Mouse (Mus musculus) embryonic facial prominence, embryonic 10.5 days (tissue): ENCODE data around the gene Brd3. TPM values are rescaled to one million over a fixed set of nuclear protein-coding genes. Genes with fewer than 3 reads are reported as not detected.

Experiments used
- DNase-seq: peaks from one replicate; pipeline ENCODE4 v3.0.0-alpha.2; 2017; ENCODE audit warnings: low spot score
- H3K27ac ChIP-seq: fragments of 300-500 bp; sonication (generic); replicated peaks from 2 replicates; pipeline ENCODE4 v1.5.1; 2016; ENCODE audit warnings: mild to moderate bottlenecking
- H3K27me3 ChIP-seq: fragments of 300-500 bp; sonication (generic); replicated peaks from 2 replicates; pipeline ENCODE4 v1.6.1; 2016; ENCODE audit warnings: low read depth, mild to moderate bottlenecking; ENCODE audit not compliant: poor library complexity, severe bottlenecking
- H3K36me3 ChIP-seq: fragments of 300-500 bp; sonication (generic); replicated peaks from 2 replicates; pipeline ENCODE4 v1.6.1; 2016; ENCODE audit warnings: mild to moderate bottlenecking, moderate library complexity
- H3K4me1 ChIP-seq: fragments of 300-500 bp; sonication (generic); 2 replicates; pipeline ENCODE4 v1.6.1; 2016
- H3K4me3 ChIP-seq: fragments of 300-500 bp; sonication (generic); 2 replicates; pipeline ENCODE4 v1.5.1; 2016; ENCODE audit warnings: mild to moderate bottlenecking, moderate library complexity
- H3K9me3 ChIP-seq: fragments of 300-500 bp; sonication (generic); 2 replicates; pipeline ENCODE4 v1.6.1; 2016; ENCODE audit warnings: mild to moderate bottlenecking
- WGBS: fragments of 180-500 bp; shearing (Covaris S2); methylation state at CpG from one replicate; pipeline ENCODE4 v1.1.7; 2016; 5-methylcytosine and 5-hydroxymethylcytosine counted together
- polyA plus RNA-seq: library from polyadenylated mRNA; unstranded; fragments of >200 nt; fragmentation: Nextera tagmentation; extraction: Ambion mirVana; gene quantifications from 2 replicates; pipeline ENCODE4 v1.2.1, GENCODE M21; 2016

Brd3 gene
- polyA plus RNA-seq, 1 experiment from 2014 or later, result 189 TPM

DNA sequence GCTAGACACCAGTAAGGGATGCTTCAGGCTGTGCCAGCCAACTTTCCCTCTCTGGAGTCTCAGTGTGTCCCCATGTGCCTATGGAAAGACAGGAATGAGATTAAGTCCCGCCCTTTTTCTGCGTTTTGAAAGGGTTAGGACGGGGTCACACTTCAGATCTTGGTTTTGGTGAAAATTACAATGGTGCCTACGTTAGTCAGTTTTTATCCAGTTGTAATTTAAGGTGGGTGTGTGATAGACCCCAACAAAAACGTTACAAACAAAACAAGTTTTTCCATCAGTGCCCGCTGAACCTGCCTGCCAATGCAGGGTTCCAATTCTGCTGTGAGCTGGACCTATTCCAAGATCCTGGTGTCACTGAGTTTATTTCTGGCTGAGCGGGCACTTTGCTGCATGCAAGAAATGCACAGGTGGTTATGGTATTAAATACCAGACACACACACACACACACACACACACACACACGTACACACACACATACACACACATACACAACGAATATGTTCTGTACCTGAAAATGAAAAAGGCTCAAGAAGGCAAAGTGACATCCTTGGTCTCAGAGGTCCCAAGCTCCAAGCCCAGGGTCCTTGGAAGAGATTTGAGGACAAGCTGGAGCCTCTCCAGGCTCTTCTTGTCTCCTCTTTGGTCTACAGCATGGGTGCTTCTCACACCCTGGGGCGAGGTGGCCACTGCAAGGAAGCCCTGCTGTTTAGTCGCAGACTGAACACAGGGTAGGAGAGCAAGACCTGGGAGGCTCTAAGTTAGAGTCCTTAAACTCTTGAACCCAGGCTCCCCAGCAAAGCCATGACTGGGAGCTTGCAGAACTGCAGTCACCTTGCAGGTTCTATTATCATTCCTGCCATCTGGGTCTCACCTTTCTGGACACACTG lies 30.9 kb downstream of the Brd3 start:
- no peak for DNase-seq
- Histone ChIP-seq H3K4me3 (peak overlapping the region; percentile 99), H3K27me3 (no peaks in the 10 kb centered on the region), H3K36me3 (peaks cover 21% of the 10 kb centered on the region), H3K27ac (peak overlapping the region; percentile 98), H3K4me1 (peaks cover 39% of the 10 kb centered on the region), H3K9me3 (no peaks in the 10 kb centered on the region)
- 36% methylated on average over 11 of the region's 11 CpGs for WGBS

DNA sequence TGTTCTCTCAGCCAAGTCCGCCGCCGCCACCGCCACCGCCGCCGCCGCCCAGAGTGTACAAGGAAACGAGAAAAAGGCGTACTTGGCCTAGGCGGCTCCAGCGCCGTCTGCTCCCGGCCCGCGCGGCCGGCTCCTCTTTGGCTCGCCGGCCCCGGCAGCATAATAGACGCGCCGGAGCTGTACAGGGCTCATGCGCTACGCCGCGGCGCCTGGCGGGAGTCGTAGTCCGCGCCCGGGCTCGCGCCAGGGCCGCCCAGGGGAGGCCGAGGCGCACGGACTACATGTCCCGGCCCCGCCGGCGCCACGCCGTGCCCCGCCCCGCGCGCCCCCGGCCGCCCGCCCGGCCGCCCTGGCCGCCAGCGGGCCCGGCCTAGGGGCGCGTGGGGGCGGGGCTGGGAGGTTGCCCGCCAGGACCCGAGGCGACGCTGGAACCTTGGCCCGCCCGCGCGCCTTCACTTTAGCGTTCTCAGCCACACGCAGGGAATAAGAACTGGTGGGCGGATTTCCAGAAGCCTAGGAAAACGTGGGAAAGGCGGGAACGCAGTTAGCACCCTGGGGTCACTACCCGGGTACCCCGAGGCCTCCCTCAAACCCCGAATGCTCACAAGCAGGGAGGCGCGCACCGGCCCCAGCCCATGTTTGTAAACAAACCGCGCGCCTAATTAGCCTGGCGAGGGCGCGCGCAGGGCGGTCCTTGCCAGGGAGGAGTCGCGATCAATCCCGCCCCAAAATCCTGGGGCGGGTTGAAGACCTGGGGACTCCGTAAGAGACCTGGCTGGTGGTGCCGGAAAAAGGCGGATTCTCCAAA lies 31.8 kb downstream of the Brd3 start:
- H3K4me1 ChIP-seq, result peaks cover 47% of the 10 kb centered on the region
- peak; percentile 95 for DNase-seq
- peak overlapping the region; percentile 98 for H3K27ac ChIP-seq
- peaks cover 29% of the 10 kb centered on the region for H3K36me3 ChIP-seq
- H3K27me3 ChIP-seq, result no peaks in the 10 kb centered on the region
- under 1% methylated on average over 96 of the region's 96 CpGs for WGBS
- no peaks in the 10 kb centered on the region for H3K9me3 ChIP-seq
- H3K4me3 ChIP-seq, result peak overlapping the region; percentile 99

DNA sequence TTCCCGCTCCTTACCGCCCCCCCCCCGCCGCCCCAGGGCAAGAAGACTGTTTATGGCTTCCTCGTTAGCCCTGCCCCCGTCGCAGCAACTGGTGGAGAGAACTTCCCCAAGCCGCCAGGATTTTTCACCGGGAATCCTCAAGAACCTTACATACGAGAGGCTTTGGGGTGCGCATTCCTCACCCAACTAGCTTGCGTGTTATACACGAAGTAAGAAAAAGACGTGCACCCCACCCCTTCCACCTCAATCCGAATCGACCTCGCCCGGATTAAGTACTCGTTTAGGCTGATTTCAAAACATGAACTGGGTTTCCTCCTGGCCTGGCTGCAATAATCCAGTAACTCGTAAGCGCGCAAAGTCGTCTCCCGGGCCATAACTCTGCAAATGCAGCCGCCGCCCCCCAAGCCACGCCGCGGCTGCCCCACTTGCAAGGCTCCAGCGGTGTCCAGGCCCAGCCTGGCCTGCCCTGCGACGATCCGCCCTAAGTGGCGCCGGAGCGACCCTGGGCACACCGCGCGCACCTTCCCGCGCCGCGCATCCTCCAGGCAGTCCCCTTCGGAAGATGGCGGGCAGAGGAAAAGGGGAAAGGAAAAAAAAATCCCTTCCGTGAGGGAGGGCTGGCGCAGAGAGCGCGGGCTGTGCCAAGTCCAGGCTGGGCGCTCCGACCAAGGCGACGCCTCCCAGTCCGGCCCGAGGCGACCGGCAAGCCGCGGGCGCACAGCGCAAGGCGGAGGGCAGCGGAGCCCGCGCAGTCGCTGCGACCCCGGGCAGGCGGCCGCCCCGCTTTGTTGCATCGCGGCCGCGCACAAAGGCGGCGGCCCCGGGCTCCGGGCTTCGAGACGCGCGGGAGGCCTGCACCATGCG lies 32.6 kb downstream of the Brd3 start:
- WGBS, result under 1% methylated on average over 84 of the region's 84 CpGs
- Histone ChIP-seq H3K36me3 (peaks cover 37% of the 10 kb centered on the region), H3K4me3 (peak overlapping the region; percentile 99), H3K27me3 (no peaks in the 10 kb centered on the region), H3K9me3 (no peaks in the 10 kb centered on the region), H3K27ac (peak overlapping the region; percentile 98), H3K4me1 (peaks cover 55% of the 10 kb centered on the region)
- peak; percentile 69 for DNase-seq

DNA sequence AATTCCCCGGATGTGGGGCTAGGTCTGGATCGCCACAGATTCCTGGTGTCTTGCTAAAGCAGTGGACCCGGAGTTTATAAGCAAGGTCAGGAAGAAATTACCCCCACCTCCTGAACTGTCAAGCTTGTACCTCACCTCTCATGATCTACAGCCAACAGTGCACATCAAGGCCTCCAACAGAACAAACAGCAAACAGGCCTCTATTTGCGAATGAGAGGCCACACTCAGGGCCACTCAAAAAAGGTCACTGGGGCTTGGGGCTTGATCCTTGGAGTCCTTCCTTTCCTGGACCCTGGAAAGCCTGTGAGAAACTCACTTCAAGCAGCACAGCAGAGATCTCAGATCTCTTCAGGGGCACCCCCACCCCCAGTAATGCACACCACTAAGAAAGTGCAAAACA lies 33.6 kb downstream of the Brd3 start:
- Histone ChIP-seq H3K36me3 (peaks cover 47% of the 10 kb centered on the region), H3K4me3 (peak overlapping the region; percentile 99), H3K9me3 (no peaks in the 10 kb centered on the region), H3K4me1 (peaks cover 64% of the 10 kb centered on the region), H3K27me3 (no peaks in the 10 kb centered on the region), H3K27ac (peak overlapping the region; percentile 98)
- DNase-seq, result no peak
- WGBS, result 35% methylated on average over 4 of the region's 4 CpGs

DNA sequence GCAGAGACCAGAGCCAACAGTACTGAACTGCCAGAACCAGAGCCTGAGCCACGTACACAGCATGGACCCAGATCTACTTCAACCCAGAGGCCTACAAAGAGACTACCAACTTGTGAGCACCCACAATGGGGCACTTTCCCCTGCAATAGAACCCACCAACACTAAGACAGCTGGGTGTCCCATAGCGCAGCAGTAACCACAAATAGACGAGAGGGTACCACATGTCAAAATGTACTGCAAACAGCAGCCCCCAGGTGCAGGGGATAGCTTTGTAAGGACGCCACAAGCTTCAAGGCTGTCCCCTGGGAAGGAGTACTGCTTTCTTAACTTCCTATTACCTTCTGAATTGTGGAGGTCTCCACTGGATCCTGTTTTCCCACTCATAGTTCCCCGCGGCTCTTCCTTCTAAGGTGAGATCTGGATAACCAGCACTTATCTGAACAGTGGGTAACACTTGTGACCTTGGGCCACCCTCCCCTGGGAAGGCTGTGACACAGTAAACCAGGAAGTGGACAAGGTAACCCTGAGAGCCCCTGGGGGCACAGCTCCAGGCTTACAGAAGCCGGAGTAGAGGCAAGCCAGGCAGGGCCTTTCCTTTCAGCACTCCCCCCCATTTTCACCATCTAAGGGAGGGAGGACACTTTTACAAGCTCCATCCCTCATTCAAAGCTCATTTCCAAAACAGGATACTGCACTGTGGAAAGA lies 34.2 kb downstream of the Brd3 start:
- Histone ChIP-seq H3K9me3 (no peaks in the 10 kb centered on the region), H3K4me1 (peaks cover 65% of the 10 kb centered on the region), H3K4me3 (peak overlapping the region; percentile 99), H3K27ac (no peak overlapping the region), H3K27me3 (no peaks in the 10 kb centered on the region), H3K36me3 (peaks cover 54% of the 10 kb centered on the region)
- DNase-seq, result no peak
- WGBS, result 70% methylated on average over 7 of the region's 7 CpGs

DNA sequence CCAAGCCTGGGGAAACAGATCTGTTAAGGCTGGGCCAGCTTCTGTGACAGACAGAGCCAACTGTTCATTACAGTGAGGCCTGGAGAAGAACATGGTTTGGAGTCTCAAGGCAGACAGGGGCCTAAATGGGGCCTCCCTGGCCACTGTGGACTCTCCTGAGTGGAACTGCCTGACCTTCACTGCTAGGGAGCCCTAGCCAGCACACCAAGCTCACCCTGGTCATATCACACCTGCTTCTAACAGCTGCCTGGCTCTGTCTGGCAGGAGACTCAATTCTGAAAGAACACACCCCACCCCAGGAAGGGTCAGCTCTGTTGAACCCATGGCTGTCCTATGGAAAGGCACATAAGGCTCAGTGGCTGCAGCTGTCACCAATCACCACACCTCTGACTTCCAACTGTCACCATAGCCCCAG lies 36.3 kb downstream of the Brd3 start:
- Histone ChIP-seq H3K27ac (no peak overlapping the region), H3K4me1 (peaks cover 67% of the 10 kb centered on the region), H3K9me3 (no peaks in the 10 kb centered on the region), H3K36me3 (peaks cover 74% of the 10 kb centered on the region), H3K27me3 (no peaks in the 10 kb centered on the region), H3K4me3 (peak overlapping the region; percentile 8; the same call in 1 of the 2 replicates)
- no peak for DNase-seq

DNA sequence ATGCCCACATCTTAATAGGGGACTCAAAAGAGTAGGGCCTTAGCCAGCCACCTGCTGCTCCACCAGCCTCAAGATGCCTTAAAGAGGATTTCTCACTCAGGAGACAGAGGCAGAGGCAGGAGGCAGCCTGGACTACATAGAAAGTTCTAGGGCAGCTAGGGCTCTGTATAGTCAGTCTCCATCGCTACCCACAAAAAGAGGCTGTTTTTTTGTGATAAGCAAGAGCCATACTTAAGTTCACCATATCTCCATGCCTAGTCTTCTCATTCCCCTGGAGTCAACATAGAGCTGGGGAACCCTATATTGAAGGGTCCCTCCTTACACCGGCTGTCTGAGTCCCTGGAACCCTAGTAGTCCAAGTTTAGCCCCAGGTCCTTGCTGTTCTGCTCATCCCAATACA lies 36.9 kb downstream of the Brd3 start:
- no peaks in the 10 kb centered on the region for H3K9me3 ChIP-seq
- no peak overlapping the region for H3K4me3 ChIP-seq
- no peak overlapping the region for H3K27ac ChIP-seq
- peaks cover 80% of the 10 kb centered on the region for H3K36me3 ChIP-seq
- peaks cover 66% of the 10 kb centered on the region for H3K4me1 ChIP-seq
- H3K27me3 ChIP-seq, result no peaks in the 10 kb centered on the region
- DNase-seq, result no peak
- WGBS, result 92% methylated on average over 2 of the region's 2 CpGs

DNA sequence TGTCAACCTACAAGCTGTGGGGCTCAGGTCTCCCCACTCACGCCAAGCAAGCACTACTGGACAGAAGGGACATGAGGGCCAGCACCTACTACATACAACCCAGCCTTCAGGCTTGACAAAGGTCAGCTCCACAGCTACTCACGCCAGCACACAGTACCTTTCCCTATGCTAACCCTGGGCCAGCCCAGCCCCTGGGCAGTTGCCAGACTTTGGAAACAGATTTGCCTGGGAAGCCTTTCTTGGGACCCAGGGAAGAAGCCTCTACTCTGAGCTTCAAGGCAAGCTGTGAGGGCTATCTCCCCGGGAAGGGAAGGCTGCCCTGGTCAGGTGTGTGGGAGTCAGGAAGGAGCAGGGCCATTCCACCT lies 37.5 kb downstream of the Brd3 start:
- WGBS, result 72% methylated on average over 3 of the region's 3 CpGs
- no peak overlapping the region for H3K4me3 ChIP-seq
- peaks cover 66% of the 10 kb centered on the region for H3K4me1 ChIP-seq
- peaks cover 86% of the 10 kb centered on the region for H3K36me3 ChIP-seq
- no peak for DNase-seq
- H3K9me3 ChIP-seq, result no peaks in the 10 kb centered on the region
- H3K27me3 ChIP-seq, result no peaks in the 10 kb centered on the region
- H3K27ac ChIP-seq, result no peak overlapping the region

DNA sequence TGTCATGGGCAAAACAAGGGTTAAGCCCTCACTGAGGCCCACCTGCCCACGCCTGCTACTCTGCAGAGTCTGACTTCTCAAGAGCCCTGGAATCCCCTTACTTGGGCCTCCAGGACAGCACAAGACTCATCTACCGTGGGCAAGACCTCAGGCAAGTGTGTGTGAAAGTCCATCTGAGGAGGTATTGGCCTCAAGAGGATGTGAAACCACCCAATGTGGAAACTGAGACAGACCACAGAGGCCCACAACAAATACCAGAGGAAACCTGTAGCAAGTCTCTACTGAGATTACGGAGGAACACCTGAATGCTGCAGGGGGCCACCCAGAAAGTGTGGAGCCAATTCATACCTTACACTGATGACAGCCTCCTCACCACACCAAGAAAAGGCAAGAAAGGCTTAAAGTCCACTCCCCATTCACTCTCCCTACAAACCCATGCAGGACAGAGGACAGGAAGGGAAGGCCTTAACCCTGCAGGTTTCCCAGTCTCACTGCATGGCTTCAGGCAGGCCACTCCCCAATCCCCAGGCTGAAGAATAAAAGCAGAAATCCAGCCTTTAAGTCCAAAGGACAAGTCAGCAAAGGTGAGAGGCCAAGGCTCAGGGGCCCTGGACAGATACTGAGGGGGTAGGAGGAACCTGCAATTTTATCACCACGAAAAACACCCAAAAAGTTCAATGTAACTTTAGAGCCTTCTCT lies 38.0 kb downstream of the Brd3 start:
- no peak for DNase-seq
- peaks cover 65% of the 10 kb centered on the region for H3K4me1 ChIP-seq
- no peaks in the 10 kb centered on the region for H3K27me3 ChIP-seq
- 82% methylated on average over 4 of the region's 4 CpGs for WGBS
- peaks cover 91% of the 10 kb centered on the region for H3K36me3 ChIP-seq
- H3K9me3 ChIP-seq, result no peaks in the 10 kb centered on the region
- H3K4me3 ChIP-seq, result no peak overlapping the region
- no peak overlapping the region for H3K27ac ChIP-seq

DNA sequence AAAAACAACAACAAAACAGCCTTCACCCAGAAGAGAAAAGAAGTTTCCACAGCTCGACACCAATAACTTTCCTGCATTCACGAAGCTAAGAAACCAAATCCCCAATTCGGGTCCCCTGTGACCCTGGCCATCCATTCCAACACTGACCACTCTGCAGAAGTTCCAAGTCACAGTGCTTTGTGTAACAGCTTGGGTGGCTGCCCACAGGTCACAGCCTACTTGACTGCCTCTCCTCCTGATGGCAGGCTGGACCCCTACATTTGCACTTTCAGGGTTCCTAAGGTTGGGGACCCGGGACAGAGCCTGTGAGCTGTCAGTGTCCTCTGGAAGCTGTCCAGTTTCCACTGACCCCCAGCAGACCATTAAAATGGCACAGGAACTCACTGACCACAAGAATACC lies 44.6 kb downstream of the Brd3 start:
- no peak for DNase-seq
- no peaks in the 10 kb centered on the region for H3K27me3 ChIP-seq
- 91% methylated on average over 4 of the region's 4 CpGs for WGBS
- no peaks in the 10 kb centered on the region for H3K9me3 ChIP-seq
- no peak overlapping the region for H3K4me3 ChIP-seq
- no peak overlapping the region for H3K27ac ChIP-seq
- peaks cover 8% of the 10 kb centered on the region for H3K4me1 ChIP-seq
- H3K36me3 ChIP-seq, result peaks cover 99% of the 10 kb centered on the region

DNA sequence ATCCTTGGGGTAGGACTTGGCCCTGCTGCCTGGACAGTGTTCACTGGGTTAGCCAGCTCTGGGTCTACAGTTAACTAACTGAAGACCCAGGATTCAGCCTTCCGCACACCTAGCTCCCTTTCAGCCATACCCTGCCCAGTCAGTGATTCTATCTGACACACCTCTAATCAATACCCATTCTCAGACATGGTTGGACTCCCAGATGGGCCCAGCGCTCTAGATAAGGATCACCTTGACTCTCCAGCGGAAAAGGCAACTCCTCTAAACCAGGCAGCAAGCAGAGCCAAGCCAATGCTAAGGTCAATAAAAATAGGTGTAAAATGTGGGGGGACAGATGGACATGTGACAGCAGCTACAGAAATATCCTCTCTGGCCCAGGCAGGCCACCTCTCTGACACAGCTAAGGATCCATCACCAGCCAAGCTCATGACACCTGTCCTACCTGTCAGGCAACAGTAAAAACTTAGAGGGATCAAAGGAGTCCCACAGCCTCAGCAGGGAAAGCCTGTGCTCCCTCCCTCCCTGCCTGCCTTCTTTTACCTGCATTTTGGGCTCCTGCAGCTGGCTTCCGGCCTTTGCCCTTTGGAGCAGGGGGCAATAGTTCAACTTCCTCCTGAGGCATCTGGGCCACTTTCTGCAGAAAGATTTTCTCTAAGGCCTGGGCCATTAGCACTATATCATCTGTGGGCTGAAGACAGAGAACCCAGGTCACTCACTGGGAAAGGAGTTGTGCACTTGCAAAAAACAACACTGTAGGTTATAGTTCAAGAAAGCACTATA lies 45.4 kb downstream of the Brd3 start:
- Histone ChIP-seq H3K36me3 (peaks cover 99% of the 10 kb centered on the region), H3K27me3 (no peaks in the 10 kb centered on the region), H3K9me3 (no peaks in the 10 kb centered on the region), H3K4me3 (no peak overlapping the region), H3K4me1 (no peaks in the 10 kb centered on the region), H3K27ac (no peak overlapping the region)
- 89% methylated on average over 4 of the region's 4 CpGs for WGBS
- DNase-seq, result no peak
